Comparison of ENCODE assay signal across 8 mouse cellular contexts in genomic region chr8:11085244-11085643, GRCm38 (mm10).
DNase-seq lines count a peak whose midpoint lies in the region; ATAC-seq lines count a peak whose summit lies in the region.

No protein-coding gene starts in this region.

- peak; percentile 94 for ATAC-seq in frontal cortex, adult (ENCODE audit: low TSS enrichment)
- ATAC-seq in erythroblast, adult 5-6 weeks (replicated peaks; ENCODE audit: low FRiP score, poor library complexity, severe bottlenecking): no peak

- no peak for DNase-seq in frontal cortex, postnatal 10 days (ENCODE audit: low spot score in 2 of 2)
- peak; percentile 77 to 79 for DNase-seq in adrenal gland, postnatal 36 days
- DNase-seq in heart, postnatal 14 days: peak; percentile 47 to 54
- DNase-seq in lung, postnatal 4 days: peak; percentile 73 to 86
- DNase-seq in cerebellum, adult 11 months: no peak
- DNase-seq in retina, embryonic 14.5 days (ENCODE audit: low spot score): no peak

- intact Hi-C loops in heart, postnatal 14 days (cut with DNase I): no loop called here

Comparison
In these comparisons a context has a peak if more than half of its experiments do, and no peak if none do; other contexts are left out.
1. DNase-seq: peak in adrenal gland, postnatal 36 days (2 of 2), heart, postnatal 14 days (2 of 2) and lung, postnatal 4 days (2 of 2); none in frontal cortex, postnatal 10 days (0 of 2), cerebellum, adult 11 months (single experiment) and retina, embryonic 14.5 days (single experiment).